Mouse (Mus musculus) hindbrain, embryonic 14.5 days (tissue): ENCODE data around the gene Il11. TPM values are rescaled to one million over a fixed set of nuclear protein-coding genes. Genes with fewer than 3 reads are reported as not detected.

Source experiments
- ATAC-seq: fragments of 200-750 bp; cut with Nextera tagmentation; 2 replicates; pipeline ENCODE4 v1.8.0; 2017; ENCODE audit warnings: moderate number of reproducible peaks, mild to moderate bottlenecking, moderate TSS enrichment, moderate library complexity; ENCODE audit not compliant: low FRiP score
- DNase-seq: peaks from one replicate; pipeline ENCODE4 v3.0.0-alpha.2; 2015; ENCODE audit warnings: low spot score
- H3K27ac ChIP-seq: fragments of 300-500 bp; sonication (generic); 2 replicates; pipeline ENCODE4 v1.5.1; 2014; ENCODE audit warnings: mild to moderate bottlenecking, moderate library complexity
- H3K27me3 ChIP-seq: fragments of 300-500 bp; sonication (generic); 2 replicates; pipeline ENCODE4 v1.6.1; 2014; ENCODE audit warnings: mild to moderate bottlenecking, low read length, mixed read lengths; ENCODE audit not compliant: control insufficient read depth, insufficient read depth
- H3K36me3 ChIP-seq: fragments of 300-500 bp; sonication (generic); replicated peaks from 2 replicates; pipeline ENCODE4 v1.6.1; 2014; ENCODE audit not compliant: control insufficient read depth, insufficient read depth
- H3K4me1 ChIP-seq: fragments of 300-500 bp; sonication (generic); replicated peaks from 2 replicates; pipeline ENCODE4 v1.6.1; 2014; ENCODE audit warnings: antibody characterized with exemption, low read length, mixed read lengths; ENCODE audit not compliant: control insufficient read depth, insufficient read depth
- H3K4me2 ChIP-seq: fragments of 300-500 bp; sonication (generic); replicated peaks from 2 replicates; pipeline ENCODE4 v1.6.1; 2014; ENCODE audit warnings: mild to moderate bottlenecking, moderate library complexity
- H3K4me3 ChIP-seq: fragments of 300-500 bp; sonication (generic); replicated peaks from 2 replicates; pipeline ENCODE4 v1.5.1; 2014; ENCODE audit warnings: mild to moderate bottlenecking, low read length
- H3K9ac ChIP-seq: fragments of 300-500 bp; sonication (generic); 2 replicates; pipeline ENCODE4 v1.6.1; 2014
- H3K9me3 ChIP-seq: fragments of 300-500 bp; sonication (generic); 2 replicates; pipeline ENCODE4 v1.6.1; 2016; ENCODE audit warnings: low read length; ENCODE audit not compliant: control insufficient read depth
- WGBS: fragments of 180-500 bp; shearing (Covaris S2); extraction: QIAGEN DNeasy Blood & Tissue Kit; methylation state at CpG from one replicate; pipeline ENCODE4 v1.1.7; 2014; 5-methylcytosine and 5-hydroxymethylcytosine counted together
- polyA plus RNA-seq: library from polyadenylated mRNA; unstranded; fragments of >200 nt; fragmentation: Nextera tagmentation; extraction: Ambion mirVana; gene quantifications from 2 replicates; pipeline ENCODE4 v1.2.1, GENCODE M21; 2014

The Il11 gene
- polyA plus RNA-seq, 1 experiment from 2014 or later = 0.41 TPM

DNA sequence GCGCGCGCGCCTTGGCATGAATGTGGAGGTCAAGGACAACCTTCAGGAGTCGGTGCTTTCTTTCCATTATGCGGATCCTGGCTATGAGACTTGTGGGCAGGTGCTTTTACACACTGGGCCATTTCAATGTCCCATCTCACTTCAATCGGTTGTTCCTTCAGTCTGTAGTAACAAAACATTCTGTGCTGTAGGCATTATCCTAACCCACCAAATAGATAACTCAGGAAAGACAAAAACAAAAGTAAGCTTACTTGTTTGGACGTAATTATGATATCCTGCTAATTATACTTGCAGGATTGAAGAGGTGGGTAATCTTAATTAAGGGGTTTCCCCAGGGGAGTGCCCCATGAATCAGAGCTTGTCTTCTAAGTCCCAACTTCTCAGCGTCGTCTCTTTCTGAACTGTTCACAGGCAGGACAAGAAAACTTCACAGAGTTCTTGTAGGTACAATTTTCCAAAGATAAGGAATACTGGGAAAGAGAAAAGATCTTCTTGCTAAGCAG is 43.6 kb downstream of the Il11 start:
- H3K27me3 ChIP-seq = no peaks in the 10 kb centered on the region
- no peaks in the 10 kb centered on the region for H3K9me3 ChIP-seq
- peak overlapping the region; percentile 22 for H3K4me3 ChIP-seq
- 37% methylated on average over 10 of the region's 10 CpGs for WGBS
- peak overlapping the region; percentile 54 for H3K4me2 ChIP-seq
- peak overlapping the region; percentile 68 for H3K27ac ChIP-seq
- 0 out of 2 replicates have a peak, but pooled peaks cover 6% of the 10 kb centered on the region for H3K36me3 ChIP-seq
- peaks cover 29% of the 10 kb centered on the region for H3K4me1 ChIP-seq
- DNase-seq = no peak
- H3K9ac ChIP-seq = no peak overlapping the region; the same call in 1 of the 2 replicates
- ATAC-seq = no peak

DNA sequence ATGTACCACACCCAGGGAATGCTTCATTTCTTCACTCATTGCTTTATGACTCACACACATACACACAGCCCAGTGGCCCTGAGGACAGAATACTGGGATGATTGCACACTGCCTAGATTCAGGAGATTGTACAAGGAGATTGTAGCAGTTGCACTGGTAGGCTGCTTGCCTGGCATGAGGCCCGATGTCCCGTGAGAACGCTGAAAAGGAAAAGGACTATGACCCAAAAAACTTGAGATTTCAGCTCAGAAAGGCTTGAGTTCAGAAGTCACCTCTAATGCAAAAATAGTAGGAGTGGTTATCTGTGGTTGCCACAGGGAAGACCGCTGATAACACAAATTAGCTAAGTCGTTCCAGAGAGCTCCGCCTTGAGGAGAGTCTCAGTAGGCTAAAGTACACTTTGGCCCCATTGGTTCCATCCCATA is 49.7 kb downstream of the Il11 start:
- DNase-seq (no peak), ATAC-seq (no peak)
- WGBS = 74% methylated on average over 6 of the region's 6 CpGs
- Histone ChIP-seq H3K4me1 (no peaks in the 10 kb centered on the region), H3K4me2 (no peak overlapping the region), H3K27ac (no peak overlapping the region), H3K27me3 (no peaks in the 10 kb centered on the region), H3K9me3 (no peaks in the 10 kb centered on the region), H3K36me3 (no peaks in the 10 kb centered on the region), H3K4me3 (no peak overlapping the region), H3K9ac (no peak overlapping the region)

DNA sequence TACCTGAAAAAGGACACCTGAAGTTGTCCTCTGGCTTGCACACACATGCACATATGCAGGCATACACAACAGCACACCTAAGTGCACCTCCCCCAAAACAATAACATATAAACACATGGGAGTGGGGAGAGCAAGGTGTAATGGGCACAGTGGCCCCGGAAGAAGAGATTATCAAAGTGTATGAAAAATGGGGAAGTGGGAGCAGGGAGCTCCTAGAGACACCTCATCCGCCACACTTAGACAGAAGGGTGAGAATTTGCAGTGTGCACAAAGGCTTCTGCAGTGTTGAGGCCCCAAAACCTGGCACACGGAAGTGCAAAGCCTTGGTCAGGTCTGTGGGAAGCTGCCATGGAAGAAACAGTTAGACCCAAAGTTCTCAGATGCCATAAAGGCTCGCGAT is 51.6 kb downstream of the Il11 start:
- Histone ChIP-seq H3K9me3 (no peaks in the 10 kb centered on the region), H3K4me3 (no peak overlapping the region), H3K4me2 (no peak overlapping the region), H3K27ac (no peak overlapping the region), H3K36me3 (no peaks in the 10 kb centered on the region), H3K27me3 (no peaks in the 10 kb centered on the region), H3K9ac (no peak overlapping the region), H3K4me1 (no peaks in the 10 kb centered on the region)
- DNase-seq (no peak), ATAC-seq (no peak)
- 90% methylated on average over 5 of the region's 5 CpGs for WGBS

DNA sequence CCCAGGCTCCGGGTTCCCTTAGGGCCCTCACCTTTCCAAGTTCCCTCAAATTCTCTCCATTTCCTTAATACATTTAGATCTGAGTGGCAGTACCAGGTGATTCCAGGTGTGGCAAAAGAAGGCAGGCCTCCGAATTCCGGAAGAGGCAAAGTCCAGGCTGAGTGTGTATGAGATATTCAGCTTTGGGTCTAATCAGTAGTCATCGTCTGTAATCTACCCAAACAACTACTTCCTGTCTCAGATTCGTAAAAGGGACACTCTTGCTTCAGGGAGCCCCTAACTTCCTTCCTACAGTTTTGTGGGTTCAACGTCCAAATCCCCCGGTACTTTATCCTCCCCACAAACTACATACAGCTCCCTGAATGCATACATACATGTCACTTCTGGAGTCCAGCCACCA is 57.5 kb downstream of the Il11 start, which contains the start of gene Tmem150b:
Gene Tmem150b, minus strand, starts transcription at position 81 of the 400 bp plus-strand sequence.
- ATAC-seq (no peak), DNase-seq (no peak)
- 87% methylated on average over 7 of the region's 7 CpGs for WGBS
- H3K9me3 ChIP-seq = no peaks in the 10 kb centered on the region
- no peak within 1 kb of the TSS for H3K9ac ChIP-seq
- H3K4me3 ChIP-seq = no peak within 1 kb of the TSS
- no peak within 1 kb of the TSS for H3K27ac ChIP-seq
- no peaks in the 10 kb centered on the region for H3K27me3 ChIP-seq
- H3K4me1 ChIP-seq = no peaks in the 10 kb centered on the region
- H3K4me2 ChIP-seq = no peak within 1 kb of the TSS
- no peaks in the 10 kb centered on the region for H3K36me3 ChIP-seq

DNA sequence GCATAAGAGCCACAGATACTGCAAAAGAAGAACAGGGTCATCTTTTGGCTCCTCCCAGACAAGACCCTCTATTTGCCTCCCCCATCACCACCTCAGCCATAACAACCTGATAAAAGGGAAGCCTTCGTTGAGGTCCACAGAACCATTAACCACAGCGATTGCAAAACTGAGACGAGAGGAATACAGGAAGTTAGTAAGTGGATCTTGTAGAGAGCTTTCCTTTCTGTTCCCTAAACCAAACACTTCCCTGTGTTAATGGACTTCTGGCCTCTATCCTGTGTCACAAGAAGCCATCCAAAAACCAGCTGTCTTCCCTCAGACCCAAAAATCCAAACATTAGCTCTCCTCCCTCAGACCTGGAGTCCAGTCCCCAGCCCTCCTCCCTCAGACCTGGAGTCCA is 58.3 kb downstream of the Il11 start:
- Histone ChIP-seq H3K4me3 (no peak overlapping the region), H3K9ac (no peak overlapping the region), H3K27ac (no peak overlapping the region), H3K36me3 (no peaks in the 10 kb centered on the region), H3K4me2 (no peak overlapping the region), H3K4me1 (no peaks in the 10 kb centered on the region), H3K27me3 (no peaks in the 10 kb centered on the region), H3K9me3 (no peaks in the 10 kb centered on the region)
- ATAC-seq (no peak), DNase-seq (no peak)
- WGBS = 79% methylated on average over 3 of the region's 3 CpGs

DNA sequence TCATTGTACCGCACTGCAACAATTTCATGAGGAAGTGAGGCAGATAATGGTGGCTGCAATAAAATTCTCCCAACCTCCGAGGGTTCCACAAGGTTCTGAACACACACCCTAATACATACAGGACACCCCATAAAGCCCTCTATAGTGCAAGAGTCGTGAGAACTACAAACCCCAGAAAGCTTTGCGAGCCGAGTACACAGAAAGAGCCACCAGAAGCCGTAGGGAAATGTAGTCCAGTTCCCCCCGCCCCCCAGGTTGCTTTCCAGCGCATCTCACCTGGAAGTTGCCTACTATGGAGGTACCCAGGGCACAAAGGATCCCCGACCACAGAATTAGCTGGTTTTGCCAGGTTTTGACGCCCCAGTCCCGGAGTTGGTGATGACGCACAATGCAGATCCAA is 59.2 kb downstream of the Il11 start:
- Histone ChIP-seq H3K36me3 (peaks cover under 1% of the 10 kb centered on the region; the same call in 1 of the 2 replicates), H3K4me1 (no peaks in the 10 kb centered on the region), H3K27ac (no peak overlapping the region), H3K27me3 (no peaks in the 10 kb centered on the region), H3K4me2 (peak overlapping the region; percentile 49), H3K9me3 (no peaks in the 10 kb centered on the region), H3K4me3 (peak overlapping the region; percentile 4), H3K9ac (no peak overlapping the region; the same call in 1 of the 2 replicates)
- 45% methylated on average over 12 of the region's 12 CpGs for WGBS
- DNase-seq (peak; percentile 52), ATAC-seq (peak; percentile 74; the same call in 1 of the 2 replicates)

Other genes with a start within 250 kb of the Il11 start
- 77.0 and 90.9 TPM in 2 replicates for gene Syt5, start 235.3 kb downstream of the Il11 start, polyA plus RNA-seq
- gene Ptprh, start 178.8 kb downstream of the Il11 start, polyA plus RNA-seq = 0.17 and 0.55 TPM in 2 replicates
- 2.0 and 2.7 TPM in 2 replicates for gene Tmem86b, start 151.4 kb downstream of the Il11 start, polyA plus RNA-seq
- 6.2 and 8.4 TPM in 2 replicates for gene Ppp6r1, start 123.8 kb downstream of the Il11 start, polyA plus RNA-seq
- gene Hspbp1, start 97.8 kb downstream of the Il11 start, polyA plus RNA-seq = 146 and 154 TPM in 2 replicates
- 10.3 and 10.5 TPM in 2 replicates for gene Brsk1, start 92.3 kb downstream of the Il11 start, polyA plus RNA-seq
- gene Tmem150b, start 57.6 kb downstream of the Il11 start, polyA plus RNA-seq = 0.12 and 0.24 TPM in 2 replicates
- 44.9 and 53.7 TPM in 2 replicates for gene Kmt5c, start 42.7 kb downstream of the Il11 start, polyA plus RNA-seq
- gene Cox6b2, start 29.8 kb downstream of the Il11 start, polyA plus RNA-seq = 18.6 and 19.7 TPM in 2 replicates
- not detected in 2 replicates for gene Fam71e2, start 11.6 kb downstream of the Il11 start, polyA plus RNA-seq
- not detected in 2 replicates for gene Tmem190, start 78 bp upstream of the Il11 start, polyA plus RNA-seq
- gene Tmem238, start 6.8 kb upstream of the Il11 start, polyA plus RNA-seq = 3.2 and 4.1 TPM in 2 replicates
- gene Rpl28, start 10.0 kb upstream of the Il11 start, polyA plus RNA-seq = 175 and 192 TPM in 2 replicates
- gene Ube2s, start 29.7 kb upstream of the Il11 start, polyA plus RNA-seq = 285 and 293 TPM in 2 replicates
- gene Shisa7, start 61.8 kb upstream of the Il11 start, polyA plus RNA-seq = 13.1 and 15.6 TPM in 2 replicates
- 2.8 and 3.7 TPM in 2 replicates for gene Isoc2b, start 87.4 kb upstream of the Il11 start, polyA plus RNA-seq
- 0.47 and 0.82 TPM in 2 replicates for gene Isoc2a, start 94.3 kb upstream of the Il11 start, polyA plus RNA-seq
- gene Gm36210, start 123.7 kb upstream of the Il11 start, polyA plus RNA-seq = 0.25 and 0.43 TPM in 2 replicates
- gene Zfp628, start 132.4 kb upstream of the Il11 start, polyA plus RNA-seq = 3.6 and 4.2 TPM in 2 replicates
- gene Nat14, start 139.2 kb upstream of the Il11 start, polyA plus RNA-seq = 23.3 and 23.6 TPM in 2 replicates
- 0.74 and 0.82 TPM in 2 replicates for gene Ssc5d, start 142.9 kb upstream of the Il11 start, polyA plus RNA-seq
- 0.21 TPM in 1 of 2 replicates, not detected in the other for gene Sbk2, start 181.5 kb upstream of the Il11 start, polyA plus RNA-seq
- 0.39 and 0.67 TPM in 2 replicates for gene Sbk3, start 188.3 kb upstream of the Il11 start, polyA plus RNA-seq
- 51.5 and 55.4 TPM in 2 replicates for gene Zfp579, start 213.3 kb upstream of the Il11 start, polyA plus RNA-seq
- 8.9 and 9.2 TPM in 2 replicates for gene Zfp524, start 231.6 kb upstream of the Il11 start, polyA plus RNA-seq
- gene Fiz1, start 231.8 kb upstream of the Il11 start, polyA plus RNA-seq = 30.0 and 32.6 TPM in 2 replicates
- not detected in 2 replicates for gene Gm44973, start 232.6 kb upstream of the Il11 start, polyA plus RNA-seq
- 6.6 and 7.2 TPM in 2 replicates for gene Zfp865, start 237.5 kb upstream of the Il11 start, polyA plus RNA-seq
- gene Ccdc106, start 237.7 kb upstream of the Il11 start, polyA plus RNA-seq = 53.3 and 60.1 TPM in 2 replicates